Mouse (Mus musculus): ENCODE measurements around the gene Fbxl15.
A peak's percentile ranks its signal among the peaks of the same experiment; 100 is the strongest.

Gene Fbxl15

GRCm38 (mm10) chr19:46322996-46323572, 4.9 kb upstream of the Fbxl15 start:
- DNase-seq (ENCODE audit: low read depth, low spot score): no peak

- DNase-seq (ENCODE audit: low read depth, low spot score): no peak
Observed at GRCm38 (mm10) chr19:46323716-46324115, 4.3 kb upstream of the Fbxl15 start.

GRCm38 (mm10) chr19:46324366-46324765, 3.6 kb upstream of the Fbxl15 start:
- no peak for DNase-seq (ENCODE audit: low read depth, low spot score)

- no peak for DNase-seq (ENCODE audit: low read depth, low spot score)
Observed at GRCm38 (mm10) chr19:46324918-46325317, 3.1 kb upstream of the Fbxl15 start.

GRCm38 (mm10) chr19:46326019-46326755, 1.8 kb upstream of the Fbxl15 start:
- DNase-seq (ENCODE audit: low read depth, low spot score): no peak

- DNase-seq (ENCODE audit: low read depth, low spot score): peak; percentile 70
Observed at GRCm38 (mm10) chr19:46326756-46327305, 1.2 kb upstream of the Fbxl15 start, which contains the start of gene Psd. Gene Psd (minus strand): TSS chr19:46327156.

GRCm38 (mm10) chr19:46327531-46328064, 386 bp upstream of the Fbxl15 start:
- no peak for DNase-seq (ENCODE audit: low read depth, low spot score)

- peak; percentile 52 for DNase-seq (ENCODE audit: low read depth, low spot score)
Observed at GRCm38 (mm10) chr19:46329031-46329641, 1.2 kb downstream of the Fbxl15 start.

GRCm38 (mm10) chr19:46329951-46330350, 2.0 kb downstream of the Fbxl15 start:
- DNase-seq (ENCODE audit: low read depth, low spot score): peak; percentile 62

GRCm38 (mm10) chr19:46330696-46331095, 2.7 kb downstream of the Fbxl15 start:
- DNase-seq (ENCODE audit: low read depth, low spot score): no peak

GRCm38 (mm10) chr19:46331326-46331725, 3.3 kb downstream of the Fbxl15 start:
- DNase-seq (ENCODE audit: low read depth, low spot score): no peak

- no peak for DNase-seq (ENCODE audit: low read depth, low spot score)
Observed at GRCm38 (mm10) chr19:46331936-46332335, 4.0 kb downstream of the Fbxl15 start.

GRCm38 (mm10) chr19:46332721-46333339, 4.8 kb downstream of the Fbxl15 start:
- DNase-seq (ENCODE audit: low read depth, low spot score): no peak

GRCm38 (mm10) chr19:46333906-46334305, 5.9 kb downstream of the Fbxl15 start:
- no peak for DNase-seq (ENCODE audit: low read depth, low spot score)

GRCm38 (mm10) chr19:46337719-46338330, 9.8 kb downstream of the Fbxl15 start:
- DNase-seq (ENCODE audit: low read depth, low spot score): no peak

- peak; percentile 94 for DNase-seq (ENCODE audit: low read depth, low spot score)
Observed at GRCm38 (mm10) chr19:46338331-46338936, 10.4 kb downstream of the Fbxl15 start, which contains the start of gene Cuedc2. Gene Cuedc2 (minus strand): TSS chr19:46338702.

GRCm38 (mm10) chr19:46338942-46339286, 10.9 kb downstream of the Fbxl15 start:
- no peak for DNase-seq (ENCODE audit: low read depth, low spot score)

- DNase-seq (ENCODE audit: low read depth, low spot score): no peak
Observed at GRCm38 (mm10) chr19:46339287-46339971, 11.4 kb downstream of the Fbxl15 start.

- no peak for DNase-seq (ENCODE audit: low read depth, low spot score)
Observed at GRCm38 (mm10) chr19:46344710-46345419, 16.9 kb downstream of the Fbxl15 start.

- no peak for DNase-seq (ENCODE audit: low read depth, low spot score)
Observed at GRCm38 (mm10) chr19:46347146-46347545, 19.2 kb downstream of the Fbxl15 start.
